Mouse (Mus musculus) erythroblast, adult 5-6 weeks (primary cell): Measurements from ENCODE around the gene Arhgap18. TPM values are rescaled to one million over a fixed set of nuclear protein-coding genes. Genes with fewer than 3 reads are reported as not detected.

Source experiments
- ATAC-seq: replicated peaks from 2 replicates; pipeline ENCODE4 v1.8.0; 2016; ENCODE audit warnings: moderate number of reproducible peaks, mild to moderate bottlenecking, moderate TSS enrichment, inconsistent platforms; ENCODE audit not compliant: poor library complexity, low FRiP score, severe bottlenecking
- total RNA-seq, 2 experiments: library from RNA; stranded (forward) in 1 of 2; stranded (reverse) in 1 of 2; fragments of 150-400 nt in 1 of 2; fragments of 200-764, 138-1000 nt in 1 of 2; gene quantifications; 2 replicates each; pipeline versions ENCODE4 v1.2.3 to v1.2.4; 2015 to 2017; ENCODE audit warnings: low replicate concordance in 2 of 2

The Arhgap18 gene
- total RNA-seq (2015; ENCODE audit: low replicate concordance) (9.4 and 13.3 TPM in 2 replicates), total RNA-seq (2017; ENCODE audit: low replicate concordance) (6.7 and 24.1 TPM in 2 replicates)

DNA sequence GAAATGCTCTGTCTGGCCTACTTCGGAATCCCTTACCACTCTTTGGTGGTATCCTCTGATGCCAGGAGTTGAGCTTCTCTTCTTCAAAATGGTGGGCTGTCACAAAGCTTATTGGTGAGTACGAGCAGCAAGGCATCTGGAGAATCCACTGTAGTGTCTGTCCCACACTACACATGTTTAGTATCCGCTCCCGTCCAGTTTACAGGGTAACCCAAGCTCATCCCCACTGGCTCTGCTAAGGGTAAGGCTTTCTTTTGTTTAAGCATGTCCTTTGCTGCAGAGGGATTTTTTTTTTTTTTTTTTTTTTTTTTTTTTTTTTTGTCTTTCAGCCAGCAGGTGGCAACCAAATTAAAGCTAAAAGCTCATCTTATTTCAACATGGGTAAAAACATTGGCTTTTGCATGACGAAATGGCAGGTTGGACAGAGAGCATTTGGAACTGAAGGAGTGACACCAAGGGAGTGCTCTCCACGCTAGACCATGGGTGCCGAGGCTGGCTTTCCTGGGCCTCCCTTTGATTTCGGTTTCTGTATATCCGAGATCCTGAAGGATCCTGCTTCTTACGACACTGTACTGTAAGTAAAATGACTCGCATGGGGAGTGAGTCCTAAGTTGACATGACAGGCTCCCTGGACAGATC is at the start of gene Arhgap18:
Arhgap18 (plus strand) TSS at position 493 of the 639 bp plus-strand sequence.
- 0 out of 2 replicates have a peak, but pooled peaks have one; percentile 47 for ATAC-seq

DNA sequence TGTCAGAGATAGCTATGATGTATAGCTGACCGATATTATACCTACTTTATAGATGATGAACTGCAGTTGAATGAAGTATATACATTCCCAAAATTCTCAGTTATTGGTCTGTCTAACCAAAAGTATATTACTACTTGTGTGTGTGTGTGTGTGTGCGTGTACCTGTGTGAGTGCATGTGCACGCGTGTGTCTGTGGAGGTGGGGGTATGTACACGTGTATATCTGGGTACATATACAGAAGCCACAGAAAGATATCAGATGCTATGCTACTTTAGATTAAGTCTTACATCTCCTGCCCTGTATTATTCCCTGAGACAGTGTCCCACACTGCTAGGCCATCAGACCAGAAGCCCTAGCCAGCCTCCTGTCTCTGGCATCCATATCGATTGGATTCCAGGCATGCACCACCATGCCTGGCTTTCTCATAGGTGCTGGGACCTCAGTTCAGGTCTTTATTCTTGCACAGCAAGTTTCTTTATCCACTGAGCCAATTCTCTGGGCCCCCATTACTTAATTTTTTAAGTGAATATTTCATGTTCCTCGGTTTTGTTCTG is 42.7 kb upstream of the Arhgap18 start:
- no peak for ATAC-seq

DNA sequence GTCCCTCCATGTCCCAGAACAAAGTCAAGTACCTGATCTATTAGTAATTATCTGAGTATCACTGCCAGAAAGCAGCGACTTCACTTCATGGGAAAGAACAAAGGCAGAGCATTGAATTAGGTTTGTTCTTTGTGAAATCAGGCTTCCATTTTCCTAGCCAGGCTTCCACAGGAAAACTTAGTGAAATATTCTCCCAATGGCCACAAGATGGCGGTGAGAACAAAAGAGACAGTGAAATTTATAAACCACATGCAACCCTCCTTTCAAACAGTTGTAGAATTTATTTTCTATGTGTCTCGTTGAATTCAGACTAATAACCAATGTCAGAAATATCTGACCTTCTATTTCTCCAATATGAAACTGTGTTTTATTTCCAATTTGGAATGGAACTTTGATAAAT is 42.2 kb upstream of the Arhgap18 start:
- no peak for ATAC-seq

DNA sequence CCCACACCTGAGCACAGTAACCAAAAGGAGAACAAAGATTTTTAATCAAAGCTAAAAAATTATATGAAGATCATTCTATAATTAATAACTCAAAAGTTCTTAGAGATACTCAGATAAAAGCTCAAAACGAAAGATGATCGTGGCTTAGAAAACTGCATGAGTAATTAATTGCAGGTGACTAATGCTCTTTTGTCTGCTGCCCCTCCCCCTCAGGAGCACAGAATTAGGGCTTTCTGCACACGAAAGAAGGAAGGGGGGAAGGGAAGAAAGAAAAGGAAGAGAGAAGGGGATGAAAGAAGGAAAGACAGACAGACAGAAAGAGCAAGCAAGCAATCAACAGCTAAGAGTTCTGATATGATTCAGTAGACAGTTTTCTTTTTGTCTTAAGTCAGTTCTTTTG is 39.2 kb upstream of the Arhgap18 start:
- no peak for ATAC-seq

DNA sequence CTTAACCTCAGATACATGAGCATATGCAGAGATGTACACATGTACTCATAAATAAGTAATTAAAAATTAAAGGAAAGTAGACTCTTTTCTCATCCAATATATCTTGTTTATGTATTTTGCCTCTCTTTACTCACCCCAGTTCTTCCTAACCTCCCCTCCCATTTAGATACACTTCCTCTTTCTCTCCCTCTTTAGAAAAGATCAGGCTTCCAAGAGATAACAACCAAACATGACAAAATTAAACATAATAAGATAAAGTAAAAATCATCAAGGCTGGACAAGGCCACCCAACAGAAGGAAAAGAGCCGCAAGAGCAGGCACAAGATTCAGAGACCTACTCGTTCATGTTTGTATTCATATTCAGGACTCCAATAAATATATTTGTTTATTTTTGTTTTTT is 28.5 kb upstream of the Arhgap18 start:
- ATAC-seq: no peak

DNA sequence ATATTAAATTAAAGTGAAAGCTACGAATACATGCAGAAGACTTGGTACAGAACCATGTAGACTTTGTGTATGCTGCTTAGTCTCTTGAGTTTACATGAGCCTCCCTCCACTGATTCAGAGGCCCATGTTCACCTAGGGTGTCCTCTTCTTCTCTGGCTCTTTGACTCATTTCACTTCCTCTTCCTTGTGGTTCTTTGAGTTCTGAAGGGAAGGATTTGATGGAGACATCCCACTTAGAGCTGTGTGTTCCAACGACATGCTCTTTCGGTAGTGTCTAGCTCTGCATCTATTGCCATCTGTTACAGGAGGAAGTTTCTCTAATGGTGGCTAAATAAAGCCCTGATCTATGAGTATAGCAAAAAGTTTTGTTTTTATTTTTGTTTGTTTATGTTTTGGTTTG is 28.0 kb upstream of the Arhgap18 start:
- no peak for ATAC-seq

DNA sequence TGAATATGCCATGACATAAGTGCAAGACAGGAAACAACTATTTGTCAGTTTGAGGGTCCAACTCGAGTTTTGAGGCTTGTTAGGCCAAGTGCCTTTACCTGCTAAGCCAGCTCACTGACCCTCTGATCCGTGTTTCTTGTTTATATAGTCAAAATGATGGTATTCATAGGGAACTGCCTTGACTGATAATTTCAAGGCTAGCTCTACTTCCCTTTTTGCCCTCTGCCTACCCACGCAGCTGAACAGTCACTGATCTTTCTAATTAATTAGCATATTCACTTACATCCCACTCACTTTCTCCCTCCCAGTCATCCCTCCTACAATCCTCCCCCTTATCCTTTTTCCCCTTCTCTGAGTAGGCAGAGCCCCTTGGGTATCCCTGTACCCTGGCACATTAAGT is 2.4 kb upstream of the Arhgap18 start:
- no peak for ATAC-seq

DNA sequence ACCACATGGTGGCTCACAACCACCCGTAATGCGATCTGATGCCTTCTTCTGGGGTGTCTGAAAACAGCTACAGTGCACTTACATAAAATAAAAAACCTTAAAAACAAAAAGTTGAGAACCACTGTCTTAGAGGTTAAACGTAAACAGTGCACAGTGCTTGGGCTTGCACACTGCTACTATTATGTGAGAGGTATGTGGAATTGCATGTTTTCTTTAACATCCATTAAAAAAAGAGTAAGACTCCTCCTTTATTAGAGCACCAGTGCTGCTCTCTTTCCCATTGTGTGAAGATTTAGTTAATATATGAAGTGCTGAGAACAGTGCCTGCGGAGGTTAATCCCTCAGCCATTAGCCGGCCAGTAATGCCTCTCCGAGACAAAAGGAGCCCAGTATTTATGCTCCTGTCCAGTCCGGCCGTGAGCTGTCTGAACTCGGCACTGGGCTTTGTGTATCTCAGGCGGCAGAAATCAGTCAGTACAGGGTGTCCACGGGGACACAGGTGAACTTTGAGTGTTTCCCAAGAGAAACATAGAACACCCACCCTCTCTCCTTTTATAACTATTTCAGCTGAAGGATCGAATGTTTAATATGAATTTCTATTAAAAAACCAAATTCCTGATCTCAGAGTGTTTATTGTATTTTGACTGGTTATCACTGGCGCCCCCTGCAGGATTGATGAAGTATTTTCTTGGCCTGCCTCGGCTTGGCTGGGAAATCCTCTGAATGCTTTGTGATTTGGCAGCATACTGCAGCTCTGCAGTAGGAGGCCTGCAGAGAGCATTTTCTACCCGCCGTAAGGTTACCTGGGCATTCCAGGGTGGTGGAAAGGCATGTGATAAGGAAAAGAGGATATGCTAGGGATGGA is 925 bp upstream of the Arhgap18 start:
- ATAC-seq: no peak

DNA sequence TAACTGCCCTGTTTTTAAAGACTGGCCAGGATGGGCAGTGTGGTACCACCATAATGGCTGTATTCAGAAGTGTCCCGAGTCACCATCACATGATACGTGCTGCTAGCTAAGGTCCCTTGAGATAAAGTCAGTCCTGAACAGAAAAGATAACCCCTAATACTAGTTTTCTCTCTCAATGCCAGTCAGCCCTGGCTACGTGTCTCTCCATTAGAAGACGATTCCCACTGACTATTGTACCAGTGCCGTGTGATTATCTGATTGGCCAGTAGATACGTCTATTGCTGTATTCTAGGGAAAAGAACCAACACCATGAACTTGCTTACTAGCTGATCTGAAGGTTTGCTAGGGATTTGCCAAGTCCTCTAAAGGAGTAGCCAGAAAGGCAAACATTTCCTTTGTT is 785 bp downstream of the Arhgap18 start:
- ATAC-seq: no peak; the same call in 1 of the 2 replicates

DNA sequence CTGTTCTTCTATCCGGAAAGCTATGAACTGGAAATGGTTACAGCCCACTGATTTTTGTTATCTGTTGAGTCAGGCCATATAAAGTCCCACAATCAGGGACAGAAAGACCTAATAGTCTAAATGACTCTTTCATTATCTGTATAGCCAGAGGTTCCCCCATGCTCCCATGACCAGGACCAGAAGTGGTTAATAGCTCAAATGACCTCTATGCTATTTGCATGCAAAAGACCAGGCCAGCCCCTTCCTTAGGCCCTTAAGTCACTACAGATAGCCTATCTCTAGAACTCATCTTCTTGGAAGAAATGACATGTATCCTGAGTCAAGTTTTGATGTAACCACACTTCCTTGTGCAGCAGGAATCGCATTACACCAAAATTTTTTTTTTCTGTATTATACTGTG is 4.0 kb downstream of the Arhgap18 start:
- no peak for ATAC-seq

DNA sequence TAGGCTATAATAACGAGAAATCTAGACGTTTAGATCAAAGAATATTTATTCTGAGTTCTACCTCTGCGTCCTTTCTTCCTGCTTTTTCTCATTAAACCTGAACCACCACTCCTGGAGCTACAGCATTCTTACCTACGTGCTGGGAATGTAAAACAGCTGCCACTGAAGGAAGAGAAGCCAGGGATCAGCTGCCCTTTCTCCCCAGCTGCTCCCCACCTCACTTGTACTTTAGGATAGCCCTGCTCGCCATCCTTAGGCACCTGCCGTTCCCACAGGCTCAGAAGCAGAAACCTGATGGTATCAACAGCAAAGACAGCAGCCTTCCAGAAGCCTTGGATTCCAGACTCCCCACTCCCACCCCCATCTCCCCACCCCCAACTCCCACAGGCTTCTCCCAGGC is 6.2 kb downstream of the Arhgap18 start:
- ATAC-seq: no peak

DNA sequence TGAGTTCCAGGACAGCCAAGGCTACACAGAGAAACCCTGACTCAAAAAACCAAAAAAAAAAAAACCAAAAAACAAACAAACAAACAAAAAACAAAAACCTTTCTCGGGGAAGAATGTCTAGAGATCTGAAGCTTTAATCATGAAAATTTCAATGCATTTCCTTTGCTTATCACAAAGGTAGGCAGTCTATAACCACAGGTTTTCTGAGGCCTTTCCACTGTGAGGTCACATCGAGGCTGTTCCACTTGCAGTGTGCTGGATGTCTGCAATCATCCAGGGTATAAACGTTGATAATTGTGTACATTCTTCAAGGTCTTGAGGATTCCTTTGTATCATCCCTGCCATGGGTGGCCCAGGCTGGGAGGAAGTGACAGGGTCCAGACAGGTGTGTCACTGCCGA is 7.9 kb downstream of the Arhgap18 start:
- no peak for ATAC-seq

DNA sequence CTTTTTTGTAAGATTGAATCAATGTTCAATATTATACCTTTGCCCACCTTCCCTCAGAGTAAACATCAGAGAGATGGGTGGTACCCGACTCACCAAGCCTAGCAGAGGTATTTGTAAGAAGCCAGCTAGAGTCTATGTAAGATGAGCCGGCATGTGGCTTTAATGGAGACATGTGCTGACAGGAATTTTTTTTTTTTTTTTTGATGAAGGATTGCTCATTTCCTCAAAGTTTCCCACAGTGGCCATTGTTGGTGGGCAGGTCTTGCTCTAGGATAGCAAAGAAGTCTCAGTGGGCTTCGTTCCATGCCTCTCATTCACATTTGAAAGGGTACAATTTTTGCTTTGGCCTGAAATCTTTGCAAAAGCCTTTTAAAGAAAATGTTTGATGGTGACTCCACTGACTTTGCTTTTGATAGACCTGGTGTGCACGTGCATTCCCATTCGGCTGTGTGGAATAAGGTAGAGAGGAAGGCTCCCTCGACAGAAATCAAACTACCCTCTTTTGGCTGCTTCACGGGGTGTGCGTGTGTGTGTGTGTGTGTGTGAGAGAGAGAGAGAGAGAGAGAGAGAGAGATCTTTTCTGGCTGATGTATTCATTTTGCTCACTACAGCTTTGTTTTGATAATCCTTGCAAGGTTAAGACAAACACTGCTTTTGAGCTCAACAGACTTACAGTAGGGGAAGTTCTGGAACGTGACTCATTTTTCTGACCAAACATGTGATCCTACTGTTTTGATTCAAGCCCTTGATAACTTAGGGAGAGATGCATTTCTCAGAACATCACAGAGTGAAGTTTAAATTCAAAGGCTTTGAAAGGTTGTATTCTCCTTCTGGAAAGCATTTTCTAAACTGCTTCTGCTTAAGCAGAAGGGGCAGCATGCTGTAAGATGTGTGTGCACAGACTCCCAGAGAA is 9.0 kb downstream of the Arhgap18 start:
- ATAC-seq: no peak

DNA sequence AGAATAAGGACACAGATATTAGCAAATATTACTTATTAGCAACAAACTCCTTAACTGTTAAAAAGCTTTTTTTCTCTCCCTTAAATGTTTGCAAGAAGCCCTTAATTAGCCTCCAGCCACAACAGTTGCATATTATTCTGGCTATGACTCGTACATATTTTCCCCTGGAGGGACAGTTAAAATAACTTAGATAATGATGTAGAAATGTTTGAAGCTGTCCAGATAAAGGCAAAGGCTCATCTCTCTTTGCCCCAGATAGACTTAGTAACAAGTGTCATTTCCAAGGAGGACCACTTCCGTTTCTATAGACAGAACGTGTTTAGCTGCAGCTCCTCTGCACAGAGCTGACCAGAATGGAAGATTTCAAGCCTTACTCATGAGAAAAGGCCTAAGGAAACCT is 14.0 kb downstream of the Arhgap18 start:
- ATAC-seq: no peak

DNA sequence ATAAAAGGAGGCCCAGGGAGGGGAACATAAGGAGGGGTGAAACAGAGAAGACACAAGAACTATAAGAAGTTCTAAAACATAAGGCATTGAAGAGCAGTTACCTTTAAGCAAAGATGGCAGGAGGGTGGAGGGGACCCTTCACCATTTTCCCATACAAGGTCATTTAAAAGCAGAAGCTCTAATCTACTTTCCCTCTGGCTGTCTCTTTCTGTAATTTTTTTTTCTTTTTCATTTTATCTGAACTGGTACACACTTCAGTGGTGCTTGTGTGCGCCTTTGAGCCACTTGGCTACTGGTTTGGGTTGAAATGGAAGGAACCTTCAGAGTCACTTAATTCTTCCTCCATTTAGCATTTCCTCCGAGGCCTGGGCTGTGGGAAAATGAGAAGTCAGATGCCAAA is 15.7 kb downstream of the Arhgap18 start:
- ATAC-seq: no peak

DNA sequence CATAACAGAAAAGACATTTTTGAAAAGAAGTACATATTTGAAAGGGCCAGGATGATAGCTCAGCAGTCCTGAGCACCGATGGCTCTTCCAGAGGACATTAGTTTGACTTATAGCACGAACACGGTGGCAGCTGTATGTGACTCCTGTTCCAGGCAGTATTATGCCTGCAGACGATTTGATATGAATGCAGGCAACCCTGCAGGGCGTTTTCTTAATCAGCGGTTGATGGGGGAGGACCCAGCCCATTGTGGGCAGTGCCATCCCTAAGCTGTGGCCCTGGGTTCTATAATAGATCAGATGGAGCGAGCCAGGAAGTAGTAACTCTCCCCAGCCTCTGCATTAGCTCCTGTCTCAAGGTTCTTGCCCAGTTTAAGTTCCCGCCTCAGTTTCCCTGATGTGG is 16.8 kb downstream of the Arhgap18 start:
- peak; percentile 52 for ATAC-seq

DNA sequence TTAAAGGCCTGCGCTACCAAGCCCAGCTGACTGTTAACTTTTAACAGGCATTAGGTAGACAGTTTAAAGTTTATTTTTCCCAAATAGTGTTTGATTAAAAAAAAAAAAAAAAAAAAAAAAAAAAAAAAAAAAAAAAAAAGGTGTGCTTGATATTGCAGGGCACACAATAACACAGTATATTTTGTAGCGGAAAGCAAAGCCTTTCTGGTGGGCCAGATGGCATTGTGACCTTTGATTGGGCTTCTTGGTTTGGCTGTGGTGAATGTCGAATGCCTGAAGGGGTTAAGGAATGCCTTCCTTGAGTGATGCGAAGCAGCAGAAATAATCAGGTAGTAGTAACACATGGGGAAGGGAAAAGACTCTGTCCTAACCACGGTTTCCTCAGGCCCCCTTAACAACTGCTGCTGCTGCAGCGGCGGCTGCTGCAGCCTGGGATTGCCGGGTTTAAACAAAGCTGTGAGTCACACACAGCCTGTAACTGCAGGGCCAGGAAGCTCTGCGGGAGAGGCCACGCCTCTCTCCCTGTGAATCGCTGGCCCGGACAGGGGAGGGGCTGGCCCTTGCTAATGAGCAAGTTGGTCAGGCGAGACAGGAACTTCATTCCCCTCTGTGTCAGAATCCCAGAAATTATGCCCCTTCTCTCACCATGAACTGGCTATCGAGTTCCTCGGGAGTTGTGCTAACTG is 18.9 kb downstream of the Arhgap18 start:
- peak; percentile 93 for ATAC-seq

DNA sequence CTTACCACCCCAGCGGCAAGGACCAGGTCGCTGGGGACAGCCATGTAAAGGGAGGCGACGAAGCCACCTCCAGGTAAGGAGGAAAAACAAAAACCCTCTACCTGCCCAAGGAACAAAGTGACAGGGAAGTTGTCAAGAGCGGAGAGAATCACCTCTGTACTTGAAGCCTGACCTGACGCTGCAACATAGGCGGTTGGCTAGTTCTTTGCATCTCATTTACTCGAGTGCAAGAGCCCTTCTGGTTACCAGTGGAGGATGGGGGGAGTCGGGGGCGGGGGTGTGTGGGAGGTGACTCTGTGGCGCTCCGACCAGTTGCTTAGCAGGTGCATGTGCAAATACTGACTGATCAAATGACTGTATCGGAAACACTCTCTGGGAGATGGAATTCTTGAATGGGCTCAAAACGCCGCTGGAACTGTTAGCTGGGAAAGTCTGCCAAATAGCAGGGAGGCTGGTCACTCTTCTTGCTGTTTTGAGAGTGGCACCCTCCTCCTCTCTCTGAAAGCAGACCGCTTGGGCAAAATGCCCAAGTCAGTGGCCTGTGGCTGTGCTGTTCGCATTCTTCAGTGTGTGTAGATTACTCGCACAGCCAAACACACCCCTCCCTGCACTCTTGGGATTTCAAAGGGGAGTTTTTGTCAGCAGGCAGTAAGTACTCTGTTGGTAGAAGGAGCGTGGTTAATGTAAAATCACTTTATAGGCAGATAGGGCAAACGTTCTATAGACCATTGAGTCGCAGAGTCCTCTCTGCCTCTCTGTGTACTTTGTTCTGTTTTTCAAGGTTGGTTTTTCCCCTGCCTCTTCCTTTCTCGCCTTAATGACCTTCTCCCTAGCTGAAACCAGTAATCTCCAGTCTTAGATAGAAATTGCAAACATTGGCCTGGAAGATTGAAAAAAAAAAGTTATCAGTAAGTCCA is 19.7 kb downstream of the Arhgap18 start:
- peak; percentile 8; the same call in 1 of the 2 replicates for ATAC-seq
